Mouse (Mus musculus): ENCODE data around the gene Elp5.

DNA sequence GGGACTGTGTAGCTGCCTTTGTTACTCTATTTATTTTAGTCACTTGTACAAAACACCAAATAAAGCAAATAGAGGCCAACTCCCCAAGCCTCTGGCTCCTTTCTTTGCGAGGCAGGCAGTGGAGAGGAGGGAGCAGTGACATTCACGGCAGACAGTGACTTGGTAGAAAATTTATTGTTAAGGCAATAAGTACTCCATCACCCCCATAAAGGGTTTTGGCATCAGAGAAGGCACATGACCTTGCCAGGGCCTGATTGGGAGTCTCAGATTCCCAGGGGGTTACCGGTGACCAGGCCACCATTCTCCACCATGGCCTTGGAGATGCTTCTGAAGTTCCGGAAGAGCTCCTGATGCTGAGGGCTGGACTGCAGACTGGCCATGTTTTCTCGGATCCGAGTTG lies 27.7 kb upstream of the Elp5 start:
- TF ChIP-seq UBTF (IDR thresholded peaks at IDR 0.05; ENCODE audit: low read depth, low read length) (no peak), CTCF (conservative IDR thresholded peaks at IDR 0.05 in 1 of 2, IDR thresholded peaks at IDR 0.05 in 1 of 2; ENCODE audit: low read depth in 2 of 2, low read length in 2 of 2) (no peak), TCF12 (IDR thresholded peaks at IDR 0.05; ENCODE audit: low read depth, low read length) (no peak), JUN (IDR thresholded peaks at IDR 0.05; ENCODE audit: insufficient read depth, low read depth, low read length) (no peak), POLR2A (IDR thresholded peaks at IDR 0.05; ENCODE audit: low read depth, low read length) (no peak), POLR2AphosphoS2 (IDR thresholded peaks at IDR 0.05; ENCODE audit: low read depth, low read length) (no peak), ETS1 (conservative IDR thresholded peaks at IDR 0.05; ENCODE audit: low read depth, low read length) (no peak), EP300 (IDR thresholded peaks at IDR 0.05; ENCODE audit: low read length) (no peak), NRF1 (IDR thresholded peaks at IDR 0.05; ENCODE audit: low read depth, low read length) (no peak), USF1 (IDR thresholded peaks at IDR 0.05; ENCODE audit: low read depth, low read length) (no peak), IRF4 (IDR thresholded peaks at IDR 0.05; ENCODE audit: low read depth, low read length) (no peak)
